Mouse (Mus musculus) brain, embryonic 14.5 days (tissue): ENCODE results near the gene Gm42417.

ENCODE experiments used
- CTCF ChIP-seq: fragments of 200-500 bp; IDR thresholded peaks from 2 replicates; pipeline ENCODE4 v1.5.1; 2012; ENCODE audit warnings: inconsistent platforms, mild to moderate bottlenecking, moderate library complexity, borderline replicate concordance; ENCODE audit not compliant: insufficient read depth, insufficient read length; ENCODE audit errors: extremely low read depth
- POLR2A ChIP-seq: fragments of 200-500 bp; IDR thresholded peaks from 2 replicates; pipeline ENCODE4 v1.6.1; 2012; ENCODE audit warnings: mild to moderate bottlenecking, inconsistent platforms, borderline replicate concordance; ENCODE audit not compliant: poor library complexity, insufficient read depth, insufficient read length, severe bottlenecking; ENCODE audit errors: extremely low read depth

- TF ChIP-seq CTCF = no peak
- no peak for TF ChIP-seq POLR2A
These were observed 6.8 kb upstream of the Gm42417 start for GRCm38 (mm10) chr1:36545845-36546600.
